Mouse (Mus musculus) ES-Bruce4 (cell line): ENCODE data around the gene Kcna7.

Source experiments
- CTCF ChIP-seq: IDR thresholded peaks from one replicate; pipeline ENCODE4 v1.8.1; 2011; ENCODE audit warnings: low read depth, low read length
- EP300 ChIP-seq: IDR thresholded peaks from 2 replicates; pipeline ENCODE4 v1.6.1; 2011; ENCODE audit warnings: low read depth, low read length; ENCODE audit not compliant: insufficient read depth
- POLR2A ChIP-seq: IDR thresholded peaks from one replicate; pipeline ENCODE4 v1.8.1; 2011; ENCODE audit warnings: low read length; ENCODE audit not compliant: insufficient read depth

GRCm38 (mm10) chr7:45365742-45366651 is 39.5 kb upstream of the Kcna7 start:
- TF ChIP-seq CTCF (no peak), EP300 (no peak), POLR2A (no peak)
